8 mouse cellular contexts compared by ENCODE assay signal in the genomic region with DNA sequence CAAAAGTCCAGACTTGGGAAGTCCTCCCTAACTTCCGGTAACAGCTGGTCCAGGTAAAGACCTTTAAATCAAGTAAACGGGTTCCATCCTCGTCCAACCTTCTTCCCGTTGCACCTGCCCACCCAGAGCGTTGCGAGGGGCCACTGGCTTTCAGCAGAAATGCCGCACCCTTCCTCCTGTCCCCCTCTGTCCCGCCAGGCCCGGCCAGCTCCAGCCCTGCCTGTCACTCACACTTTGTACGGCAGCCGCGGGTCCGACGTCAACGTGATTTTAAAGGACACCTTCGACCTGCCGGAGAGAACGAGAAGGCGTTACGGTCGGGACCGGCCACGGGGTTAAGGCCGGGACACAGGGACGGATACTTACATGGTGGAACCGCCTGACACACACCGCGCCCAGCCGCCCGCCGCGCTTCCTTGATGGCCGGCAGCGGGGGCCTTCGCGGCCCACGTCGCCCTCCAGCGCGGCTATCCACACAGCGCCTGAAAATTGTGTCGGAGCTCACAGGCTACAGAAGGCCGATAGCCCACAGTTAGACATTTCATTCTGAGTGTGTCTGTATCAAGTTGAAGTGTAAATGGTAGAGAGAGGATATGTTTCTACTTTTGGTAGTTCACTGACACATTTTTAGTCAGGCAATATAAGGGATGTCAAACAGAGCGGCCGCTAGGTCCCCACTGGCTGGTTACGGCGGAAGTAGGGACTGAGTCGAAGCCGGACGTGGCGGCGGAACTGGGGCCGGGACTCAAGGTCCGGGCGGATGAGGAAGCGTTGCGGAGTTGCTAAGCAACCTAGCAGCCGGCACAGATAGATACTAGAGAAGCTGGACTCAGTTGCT. TPM values are rescaled to one million over a fixed set of nuclear protein-coding genes. Genes with fewer than 3 reads are reported as not detected.
DNase-seq lines count a peak whose midpoint lies in the region; ATAC-seq and TF ChIP-seq lines count a peak whose summit lies in the region.

A gene (minus strand): TSS at position 448 of the 838 bp plus-strand sequence.

- TF ChIP-seq POLR2A in testis, adult 2 months (IDR thresholded peaks at IDR 0.05; ENCODE audit: control insufficient read depth, low read depth, low read length) = peak; percentile 54

- under 1% methylated on average over 58 of the region's 58 CpGs for WGBS in forebrain, embryonic 12.5 days
- WGBS in heart, postnatal 0 days = under 1% methylated on average over 58 of the region's 58 CpGs
- WGBS in liver, embryonic 16.5 days (ENCODE audit: insufficient replicate concordance) = under 1% methylated on average over 58 of the region's 58 CpGs
- WGBS in neural tube, embryonic 13.5 days = under 1% methylated on average over 58 of the region's 58 CpGs

- H3K36me3 ChIP-seq in E14TG2a.4 (ENCODE audit: insufficient read depth, low read length) = peaks cover 32% of the 10 kb centered on the region
- peaks cover 29% of the 10 kb centered on the region for H3K36me3 ChIP-seq in forebrain, embryonic 12.5 days (replicated peaks)
- peaks cover 28% of the 10 kb centered on the region for H3K36me3 ChIP-seq in heart, postnatal 0 days (replicated peaks; ENCODE audit: control insufficient read depth, insufficient read depth, low read length)
- peaks cover 20% of the 10 kb centered on the region; the same call in 1 of the 2 replicates for H3K36me3 ChIP-seq in liver, embryonic 16.5 days (ENCODE audit: control insufficient read depth, insufficient read depth)
- peaks cover 32% of the 10 kb centered on the region for H3K36me3 ChIP-seq in neural tube, embryonic 13.5 days
- H3K36me3 ChIP-seq in testis, adult 2 months (ENCODE audit: control insufficient read depth, insufficient read depth, low read length) = peaks cover 3% of the 10 kb centered on the region

- H3K4me2 ChIP-seq in forebrain, embryonic 12.5 days = peak within 1 kb of the TSS; percentile 90
- H3K4me2 ChIP-seq in heart, postnatal 0 days (ENCODE audit: low read depth, low read length) = peak within 1 kb of the TSS; percentile 74
- H3K4me2 ChIP-seq in liver, embryonic 16.5 days (ENCODE audit: low read depth, low read length) = peak within 1 kb of the TSS; percentile 71
- H3K4me2 ChIP-seq in neural tube, embryonic 13.5 days = peak within 1 kb of the TSS; percentile 94

- H3K27me3 ChIP-seq in E14TG2a.4 (ENCODE audit: insufficient read depth, low read length) = peaks cover 9% of the 10 kb centered on the region; the same call in 1 of the 2 replicates
- no peaks in the 10 kb centered on the region for H3K27me3 ChIP-seq in forebrain, embryonic 12.5 days
- no peaks in the 10 kb centered on the region for H3K27me3 ChIP-seq in heart, postnatal 0 days (ENCODE audit: control insufficient read depth, insufficient read depth, low read length)
- no peaks in the 10 kb centered on the region for H3K27me3 ChIP-seq in liver, embryonic 16.5 days (ENCODE audit: control insufficient read depth, insufficient read depth, low read depth, low read length)
- H3K27me3 ChIP-seq in neural tube, embryonic 13.5 days = no peaks in the 10 kb centered on the region
- no peaks in the 10 kb centered on the region for H3K27me3 ChIP-seq in testis, adult 2 months (ENCODE audit: control insufficient read depth, insufficient read depth, low read length)

- peak within 1 kb of the TSS; percentile 73 for H3K9ac ChIP-seq in forebrain, embryonic 12.5 days
- H3K9ac ChIP-seq in heart, postnatal 0 days (replicated peaks; ENCODE audit: low read depth, low read length) = peak within 1 kb of the TSS; percentile 90
- peak within 1 kb of the TSS; percentile 79 for H3K9ac ChIP-seq in liver, embryonic 16.5 days (ENCODE audit: low read depth, low read length)
- H3K9ac ChIP-seq in neural tube, embryonic 13.5 days = peak within 1 kb of the TSS; percentile 90

- peak within 1 kb of the TSS; percentile 99 for H3K4me3 ChIP-seq in E14TG2a.4 (replicated peaks; ENCODE audit: low read length)
- peak within 1 kb of the TSS; percentile 79 for H3K4me3 ChIP-seq in forebrain, embryonic 12.5 days (replicated peaks)
- H3K4me3 ChIP-seq in heart, postnatal 0 days (ENCODE audit: low read depth, low read length) = peak within 1 kb of the TSS; percentile 92
- H3K4me3 ChIP-seq in liver, embryonic 16.5 days (ENCODE audit: low read depth, low read length) = peak within 1 kb of the TSS; percentile 87
- H3K4me3 ChIP-seq in neural tube, embryonic 13.5 days = peak within 1 kb of the TSS; percentile 97
- H3K4me3 ChIP-seq in testis, adult 2 months (ENCODE audit: control insufficient read depth, low read depth, low read length) = peak within 1 kb of the TSS; percentile 93

- H3K9me3 ChIP-seq in E14TG2a.4 (ENCODE audit: low read length) = no peaks in the 10 kb centered on the region
- no peaks in the 10 kb centered on the region for H3K9me3 ChIP-seq in forebrain, embryonic 12.5 days
- H3K9me3 ChIP-seq in heart, postnatal 0 days (replicated peaks; ENCODE audit: control insufficient read depth, low read length) = no peaks in the 10 kb centered on the region
- H3K9me3 ChIP-seq in liver, embryonic 16.5 days (replicated peaks; ENCODE audit: control insufficient read depth, low read length) = no peaks in the 10 kb centered on the region
- no peaks in the 10 kb centered on the region for H3K9me3 ChIP-seq in neural tube, embryonic 13.5 days

- H3K4me1 ChIP-seq in E14TG2a.4 (replicated peaks; ENCODE audit: low read depth, low read length) = peaks cover 21% of the 10 kb centered on the region
- peaks cover 6% of the 10 kb centered on the region for H3K4me1 ChIP-seq in forebrain, embryonic 12.5 days
- H3K4me1 ChIP-seq in heart, postnatal 0 days (ENCODE audit: control insufficient read depth, insufficient read depth) = peaks cover 9% of the 10 kb centered on the region; the same call in 1 of the 2 replicates
- peaks cover 3% of the 10 kb centered on the region for H3K4me1 ChIP-seq in liver, embryonic 16.5 days (ENCODE audit: control insufficient read depth, low read depth, low read length)
- peaks cover 15% of the 10 kb centered on the region for H3K4me1 ChIP-seq in neural tube, embryonic 13.5 days (replicated peaks)
- peaks cover 2% of the 10 kb centered on the region; the same call in 1 of the 2 replicates for H3K4me1 ChIP-seq in testis, adult 2 months (ENCODE audit: control insufficient read depth, insufficient read depth, low read length)

- 0 out of 2 replicates have a peak within 1 kb of the TSS, but pooled peaks have one; percentile 13 for H3K27ac ChIP-seq in forebrain, embryonic 12.5 days
- H3K27ac ChIP-seq in heart, postnatal 0 days (ENCODE audit: low read depth) = peak within 1 kb of the TSS; percentile 77
- no peak within 1 kb of the TSS for H3K27ac ChIP-seq in liver, embryonic 16.5 days (ENCODE audit: low read length)
- 0 out of 2 replicates have a peak within 1 kb of the TSS, but pooled peaks have one; percentile 2 for H3K27ac ChIP-seq in neural tube, embryonic 13.5 days (replicated peaks)
- peak within 1 kb of the TSS; percentile 80 for H3K27ac ChIP-seq in testis, adult 2 months (ENCODE audit: control insufficient read depth, insufficient read depth, low read depth, low read length)

- peak; percentile 82 for TF ChIP-seq EP300 in heart, postnatal 0 days (IDR thresholded peaks at IDR 0.05; ENCODE audit: low read depth)

- DNase-seq in c-Kit-positive CD71-positive TER-119-positive erythroid progenitor cells, embryonic 14.5 days (ENCODE audit: low spot score) = peak; percentile 90
- peak; percentile 98 for DNase-seq in heart, postnatal 0 days (ENCODE audit: low spot score)
- DNase-seq in kidney, postnatal 4 days = peak; percentile 95 to 97

- no peak for TF ChIP-seq CTCF in E14TG2a.4 (conservative IDR thresholded peaks at IDR 0.05; ENCODE audit: low read length)
- no peak for TF ChIP-seq CTCF in heart, postnatal 0 days (IDR thresholded peaks at IDR 0.05; ENCODE audit: low read depth)
- TF ChIP-seq CTCF in testis, adult 2 months (IDR thresholded peaks at IDR 0.05; ENCODE audit: control insufficient read depth, insufficient read depth, insufficient replicate concordance, low read depth, low read length) = no peak

- ATAC-seq in forebrain, embryonic 12.5 days (ENCODE audit: low FRiP score) = peak; percentile 99
- peak; percentile 99 for ATAC-seq in heart, postnatal 0 days (ENCODE audit: insufficient read depth, low read depth)
- peak; percentile 98 for ATAC-seq in liver, embryonic 16.5 days (ENCODE audit: low read depth)
- ATAC-seq in neural tube, embryonic 13.5 days (ENCODE audit: low read depth) = peak; percentile 100

RNA-seq across cellular contexts. Expression of the gene that starts here (rescaled TPM):
- 94.4 and 108 TPM in 2 replicates for polyA plus RNA-seq in forebrain, embryonic 12.5 days (2016; fragmentation: Nextera tagmentation; extraction: Ambion mirVana)
- 8.0 and 10.9 TPM in 2 replicates for total RNA-seq in heart, postnatal 0 days (2014; rRNA removed; ENCODE audit: low replicate concordance)
- polyA plus RNA-seq in heart, postnatal 0 days (2015; fragmentation: Nextera tagmentation; extraction: Ambion mirVana) = 65.6 and 70.0 TPM in 2 replicates
- polyA plus RNA-seq in liver, embryonic 16.5 days (2015; fragmentation: Nextera tagmentation; extraction: Ambion mirVana) = 41.9 and 50.1 TPM in 2 replicates
- 104 and 109 TPM in 2 replicates for polyA plus RNA-seq in neural tube, embryonic 13.5 days (2015; fragmentation: Nextera tagmentation; extraction: Ambion mirVana)
- 5.1 and 7.0 TPM in 2 replicates for polyA plus RNA-seq in testis, adult 2 months (2012; rRNA removed)
